Mouse (Mus musculus) T-cell, adult 2 months (primary cell): ENCODE results near the gene Rec114.
A peak's percentile ranks its signal among the peaks of the same experiment; 100 is the strongest.

ENCODE experiments used
- DNase-seq: peaks from one replicate; pipeline ENCODE4 v3.0.0; 2022; ENCODE audit warnings: low spot score

Gene Rec114

DNA sequence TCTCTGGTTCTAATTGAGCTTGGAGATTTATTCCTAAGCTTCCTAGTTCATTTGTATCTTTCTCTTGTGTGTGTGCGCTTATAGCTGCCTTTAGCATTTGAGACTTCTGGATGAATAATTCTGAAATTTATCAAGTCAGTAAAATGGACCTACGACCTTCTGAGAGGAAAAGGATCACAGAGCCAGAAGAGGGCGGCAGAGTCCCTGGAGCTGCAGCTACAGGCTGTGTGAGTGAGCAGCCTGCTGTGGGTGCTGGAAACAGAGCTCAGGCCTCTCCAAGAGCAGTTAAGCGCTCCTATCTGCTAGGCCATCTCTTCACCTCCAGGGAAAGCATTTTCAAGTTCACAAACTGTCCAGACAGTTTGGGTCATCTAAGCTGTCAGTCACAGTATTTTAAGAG, 81.8 kb downstream of the Rec114 start:
- DNase-seq = no peak

DNA sequence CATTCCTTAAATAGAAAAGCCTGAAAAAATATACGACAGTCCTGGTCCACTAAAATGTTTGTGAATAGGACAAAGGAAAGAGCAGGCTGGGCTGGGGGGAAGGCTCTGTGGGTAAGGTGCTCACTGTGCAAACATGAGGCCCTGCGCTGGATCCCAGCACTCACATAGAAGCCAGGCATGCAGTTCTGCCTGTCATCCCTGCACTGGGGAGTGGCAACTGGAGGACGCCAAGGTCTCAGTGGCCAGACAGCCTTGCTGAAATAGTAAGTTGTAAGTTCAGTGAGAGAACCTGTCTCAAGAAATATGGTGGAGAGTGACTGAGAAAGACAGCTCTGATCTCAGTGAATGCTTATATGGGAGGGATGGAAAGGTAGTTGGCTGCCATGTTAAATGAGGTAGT, 83.1 kb downstream of the Rec114 start:
- no peak for DNase-seq

DNA sequence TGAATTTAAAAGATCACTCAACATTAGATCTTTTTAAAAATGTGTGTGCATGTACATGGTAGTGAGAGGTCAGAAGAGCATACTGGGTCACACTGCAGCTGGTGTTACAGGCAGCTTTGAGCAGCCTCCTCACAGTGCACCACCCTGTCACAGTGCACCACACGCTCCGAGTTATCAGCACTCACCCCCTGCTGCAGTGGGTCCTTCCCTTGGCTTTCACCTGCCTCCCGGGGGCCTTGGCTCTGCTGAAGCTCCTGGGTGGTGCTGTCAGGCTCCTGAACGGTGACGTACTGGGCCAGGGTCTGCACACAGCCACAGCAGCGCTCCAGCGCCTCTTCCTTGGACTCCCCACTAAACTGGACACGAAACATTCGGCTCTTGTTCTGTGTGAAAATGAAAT, 83.8 kb downstream of the Rec114 start:
- no peak for DNase-seq

DNA sequence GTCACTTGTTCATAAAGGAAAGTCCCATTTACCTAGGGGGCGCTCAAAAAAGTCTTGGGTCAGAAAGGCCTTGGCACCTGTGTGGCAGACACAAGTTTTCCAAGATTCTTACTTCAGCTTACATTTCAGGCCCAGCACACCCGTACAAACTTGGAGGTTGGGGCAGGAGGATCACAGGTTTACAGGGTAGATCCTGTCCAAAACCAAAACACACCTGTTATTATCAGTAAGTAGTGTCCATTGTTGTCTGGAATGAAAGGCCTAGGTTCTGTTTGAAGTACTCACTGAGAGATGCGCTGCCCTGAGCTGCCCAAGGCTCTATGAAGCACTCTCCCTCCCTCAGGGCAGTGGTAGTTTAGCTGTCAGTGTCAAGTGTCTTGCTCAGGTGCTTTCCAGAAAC, 84.4 kb downstream of the Rec114 start:
- no peak for DNase-seq

DNA sequence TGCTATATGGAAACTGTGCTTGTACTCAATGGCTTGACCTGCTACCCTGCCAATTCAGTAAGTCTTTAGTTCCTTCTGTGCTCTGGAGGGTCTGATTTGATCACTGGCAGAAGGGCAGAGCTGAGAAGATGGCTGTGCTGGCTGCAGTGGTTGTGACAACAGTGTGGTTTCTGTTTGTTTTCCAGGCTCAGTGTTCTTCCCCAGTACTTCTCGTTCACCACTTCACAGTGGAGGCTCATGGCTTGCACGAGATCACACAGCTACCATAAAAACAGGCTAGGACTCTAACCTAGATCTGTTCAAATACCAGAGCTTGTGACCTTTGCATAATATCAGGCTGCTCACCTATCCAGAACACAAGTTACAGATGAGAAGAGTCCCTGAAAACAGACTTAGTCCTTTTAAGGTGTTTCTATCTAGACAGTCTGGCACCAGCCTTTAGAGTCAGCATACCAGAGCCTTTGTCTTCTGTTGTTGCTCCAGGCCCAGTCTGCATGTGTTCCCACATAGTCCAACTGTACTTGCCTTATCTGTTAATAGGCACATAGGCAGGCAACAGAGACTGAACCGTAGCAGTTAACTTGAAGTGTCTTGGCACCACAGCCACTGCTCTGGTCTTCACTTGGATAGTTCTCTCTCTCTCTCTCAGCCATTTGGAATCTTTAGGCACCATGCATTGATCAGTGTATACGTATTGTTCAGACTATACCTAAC, 85.0 kb downstream of the Rec114 start:
- no peak for DNase-seq

DNA sequence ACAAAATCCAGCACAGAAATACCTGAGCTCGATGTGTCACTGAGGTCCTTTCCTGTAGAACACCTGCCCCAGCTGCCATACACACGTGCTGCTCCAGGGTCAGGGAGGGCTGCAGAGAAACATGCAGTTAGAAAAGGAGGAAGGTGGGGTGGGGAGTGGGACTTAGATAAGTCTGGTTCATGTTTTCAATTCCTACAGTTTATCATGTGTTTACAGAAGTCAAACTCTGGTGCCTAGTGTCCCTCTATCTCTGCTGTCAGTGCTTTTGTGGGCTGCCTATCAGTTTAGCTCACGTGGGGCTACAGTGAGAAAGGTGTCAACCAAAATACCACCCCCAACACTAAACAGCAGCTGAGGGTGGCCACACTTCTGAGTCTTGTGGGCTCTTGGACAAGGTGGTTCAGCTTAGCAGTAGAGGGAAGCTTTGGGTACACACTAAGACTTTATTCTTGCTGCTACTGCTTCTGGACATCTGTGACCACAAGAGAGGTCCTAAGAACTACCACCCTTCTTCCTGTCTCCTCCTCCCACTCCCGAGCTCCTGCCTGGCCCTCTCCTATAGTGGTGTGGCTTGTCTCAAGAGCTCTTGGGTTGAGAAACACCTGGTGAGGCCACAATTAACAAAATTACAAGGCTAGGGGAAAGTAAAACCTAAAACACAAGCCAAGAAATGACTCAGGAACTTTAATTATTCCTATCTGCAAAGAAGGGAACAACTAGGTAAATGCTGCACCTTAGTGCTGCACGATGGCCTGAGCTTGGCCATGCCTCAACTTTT, 85.8 kb downstream of the Rec114 start:
- DNase-seq = no peak

DNA sequence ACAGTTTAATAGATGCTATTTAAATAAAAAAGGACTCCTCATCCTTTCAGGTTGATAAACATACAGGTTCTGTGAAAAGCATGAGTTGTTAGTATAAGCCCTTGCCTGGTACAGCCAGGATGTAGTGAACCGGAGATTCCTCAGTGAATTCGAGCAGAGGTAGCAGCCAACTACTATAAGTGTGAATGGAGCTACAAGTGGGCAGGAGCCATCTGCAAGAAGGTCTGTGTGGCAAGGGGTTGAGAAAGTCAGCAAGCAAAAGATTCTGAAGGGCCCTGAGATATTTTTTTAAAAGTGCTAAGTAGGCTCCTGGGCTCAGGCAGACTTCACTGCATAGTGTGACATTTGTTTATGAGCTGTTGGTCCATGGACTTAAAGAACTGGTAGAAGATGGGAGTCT, 86.9 kb downstream of the Rec114 start:
- no peak for DNase-seq

DNA sequence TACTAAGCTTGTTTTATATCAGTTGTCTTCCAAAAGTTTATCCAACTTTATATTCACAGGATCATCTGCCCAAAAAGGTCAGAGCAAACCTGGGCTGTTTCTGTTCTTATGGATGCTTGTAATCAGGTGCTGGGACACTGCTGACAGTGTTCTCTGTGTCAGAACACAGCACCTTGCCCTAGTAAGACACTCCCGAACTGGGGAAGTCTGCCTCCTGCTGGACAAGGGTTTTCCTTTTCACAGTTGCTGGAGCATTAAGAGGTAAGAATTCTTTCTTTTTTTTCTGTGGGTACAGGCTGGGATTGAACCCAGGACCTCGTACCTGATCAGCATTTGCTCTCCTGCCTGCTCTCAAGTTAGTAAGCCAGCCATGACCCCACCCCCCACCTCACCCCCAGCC, 87.4 kb downstream of the Rec114 start:
- DNase-seq = no peak

DNA sequence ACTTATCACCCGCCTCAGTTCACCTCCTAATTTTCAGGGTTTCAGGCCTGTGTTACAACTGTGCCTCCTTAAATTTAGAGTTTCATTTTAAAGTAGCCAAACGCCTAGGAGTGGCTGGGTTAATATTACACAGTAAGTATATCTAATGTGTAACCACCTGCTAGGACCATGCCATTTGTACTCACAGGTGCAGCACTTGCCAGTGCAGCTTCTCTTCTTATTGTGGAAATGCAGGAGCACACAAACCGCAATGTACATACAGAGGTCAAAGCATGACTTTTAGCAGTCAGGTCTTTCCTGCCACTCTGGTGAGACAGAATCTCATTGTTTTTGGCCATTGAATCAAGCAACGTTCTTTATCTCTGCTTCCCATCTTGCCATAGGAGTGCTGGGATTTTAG, 89.3 kb downstream of the Rec114 start:
- no peak for DNase-seq

DNA sequence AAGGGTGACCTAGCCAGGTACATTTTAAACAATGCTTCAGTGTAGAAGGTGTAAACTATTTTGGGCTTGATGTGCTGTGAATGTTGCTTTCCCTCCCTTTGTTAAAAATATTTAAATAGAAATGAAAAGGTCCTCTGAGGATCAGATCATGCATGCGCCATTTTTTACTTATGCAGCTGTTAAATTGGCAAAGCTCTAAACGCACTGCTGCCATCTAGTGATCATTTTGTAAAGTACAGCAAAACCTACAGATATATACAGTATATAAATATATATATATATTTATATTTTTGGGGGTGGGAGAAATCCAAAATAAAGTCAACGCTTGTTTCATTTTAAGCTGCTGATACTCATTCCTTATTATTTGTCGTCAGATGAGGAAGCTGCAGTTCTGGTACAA, 91.8 kb downstream of the Rec114 start:
- peak; percentile 44 for DNase-seq

DNA sequence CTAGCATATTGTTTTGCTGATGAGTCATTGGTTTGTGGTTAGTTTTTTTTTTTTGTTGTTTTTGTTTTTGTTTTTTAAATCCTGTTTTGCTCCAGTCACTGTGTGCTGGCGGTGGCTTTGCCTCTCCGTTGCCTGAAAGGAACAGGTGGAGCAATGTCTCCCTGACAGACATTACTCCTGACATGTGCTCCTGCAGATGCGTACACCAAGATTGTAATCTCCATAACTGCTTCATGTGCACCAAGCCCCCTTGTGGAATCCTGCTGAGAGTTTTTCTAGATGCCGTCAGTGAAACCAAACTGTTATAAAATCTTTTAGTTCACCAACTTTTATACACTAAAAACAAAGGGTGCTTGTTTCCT, 94.5 kb downstream of the Rec114 start:
- DNase-seq = no peak

DNA sequence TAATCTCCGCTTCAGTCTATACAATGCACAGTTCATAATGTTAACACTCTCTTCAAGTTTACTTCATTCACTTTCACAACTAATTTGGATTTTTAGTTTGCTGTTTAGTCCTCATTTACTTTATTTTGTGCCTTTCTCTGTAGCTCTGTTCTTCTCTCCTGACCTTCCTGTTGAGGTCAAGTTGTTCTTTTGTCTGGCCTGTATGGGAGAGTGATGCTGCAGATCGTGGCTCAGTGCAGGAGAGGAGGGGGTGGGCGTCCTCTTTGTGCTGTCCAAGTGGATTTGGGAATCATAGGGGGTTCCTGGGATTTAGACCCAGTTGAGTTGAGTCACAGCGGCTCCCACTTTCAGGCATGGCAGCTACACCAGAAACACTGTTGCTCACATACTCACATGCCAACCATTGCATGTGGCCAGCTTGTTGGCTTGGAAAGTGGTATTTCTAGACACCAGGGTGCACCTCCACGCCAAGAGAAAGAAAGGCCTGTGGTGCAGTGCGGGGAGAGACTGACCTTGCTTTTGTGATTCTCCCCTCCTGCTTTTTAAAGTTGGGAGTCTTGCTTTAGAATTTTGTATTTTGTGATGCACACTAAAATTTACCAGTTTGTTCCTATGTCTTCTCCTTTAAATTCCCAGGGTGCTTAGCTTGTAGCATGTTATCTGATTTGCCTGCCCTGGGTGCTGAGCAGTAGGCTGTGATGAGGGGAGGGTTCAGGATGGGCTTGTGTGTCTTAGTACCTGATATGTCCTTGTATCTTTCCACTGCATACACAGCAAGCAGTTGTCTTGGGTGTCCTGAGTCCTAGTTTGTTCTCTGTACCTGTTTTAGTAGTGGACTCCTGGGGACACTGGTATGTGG, 95.1 kb downstream of the Rec114 start:
- DNase-seq = no peak

DNA sequence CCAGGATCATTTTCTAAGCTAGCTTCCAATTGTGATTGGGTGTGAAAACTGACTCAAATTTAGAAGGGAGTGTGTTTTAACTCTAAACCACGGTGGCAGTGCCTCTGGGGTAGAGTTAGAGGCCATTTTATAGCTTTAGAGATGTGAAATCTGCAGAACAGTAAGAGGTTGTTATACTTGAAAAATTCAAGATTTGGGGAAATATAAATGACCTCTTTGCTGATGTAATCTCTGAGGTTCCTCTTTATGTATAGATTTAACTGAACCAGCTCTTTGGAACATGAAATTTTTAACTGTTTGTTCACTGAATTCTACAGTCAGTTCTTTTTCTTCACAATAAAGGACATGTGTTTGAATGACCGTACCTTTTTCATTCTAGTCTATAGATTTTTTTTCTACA, 113.3 kb downstream of the Rec114 start:
- DNase-seq = no peak

DNA sequence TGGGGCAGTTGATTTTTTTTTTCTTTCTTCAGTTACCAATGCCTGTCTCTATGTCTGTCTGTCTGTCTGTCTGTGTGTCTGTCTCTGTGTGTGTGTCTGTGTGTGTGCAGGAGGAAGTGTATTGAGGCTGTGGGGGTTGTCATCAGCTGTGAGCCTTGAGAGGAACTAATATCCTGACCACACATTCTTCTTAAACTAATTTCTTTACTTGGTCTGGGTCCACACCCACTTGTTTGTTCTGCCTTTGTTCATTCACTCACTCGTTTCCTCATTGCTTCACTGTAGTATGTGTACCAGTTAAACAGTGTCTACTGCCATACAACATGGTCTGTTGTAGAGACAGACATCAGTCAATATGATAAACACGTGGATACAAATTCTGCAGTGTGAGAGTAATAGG, 116.6 kb downstream of the Rec114 start:
- no peak for DNase-seq

DNA sequence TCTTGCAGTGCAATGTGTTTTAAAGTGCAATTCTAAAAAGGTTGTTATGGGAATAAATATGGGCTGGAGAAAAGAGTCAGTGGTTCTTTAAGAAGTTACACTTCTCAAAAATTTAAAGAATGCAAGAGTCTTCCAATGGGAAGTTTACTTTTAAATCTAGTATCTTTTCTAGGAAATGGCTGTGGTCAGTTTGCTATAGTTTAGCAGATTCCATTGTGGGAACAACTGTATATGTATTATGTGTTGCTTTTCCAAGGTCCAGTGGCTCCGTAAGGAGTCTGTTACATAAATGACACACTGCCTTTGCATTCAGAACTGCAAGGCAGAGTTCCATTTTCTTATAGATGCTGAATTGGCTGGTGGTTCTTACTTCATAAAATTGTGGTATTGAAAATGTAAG, 120.8 kb downstream of the Rec114 start:
- no peak for DNase-seq

DNA sequence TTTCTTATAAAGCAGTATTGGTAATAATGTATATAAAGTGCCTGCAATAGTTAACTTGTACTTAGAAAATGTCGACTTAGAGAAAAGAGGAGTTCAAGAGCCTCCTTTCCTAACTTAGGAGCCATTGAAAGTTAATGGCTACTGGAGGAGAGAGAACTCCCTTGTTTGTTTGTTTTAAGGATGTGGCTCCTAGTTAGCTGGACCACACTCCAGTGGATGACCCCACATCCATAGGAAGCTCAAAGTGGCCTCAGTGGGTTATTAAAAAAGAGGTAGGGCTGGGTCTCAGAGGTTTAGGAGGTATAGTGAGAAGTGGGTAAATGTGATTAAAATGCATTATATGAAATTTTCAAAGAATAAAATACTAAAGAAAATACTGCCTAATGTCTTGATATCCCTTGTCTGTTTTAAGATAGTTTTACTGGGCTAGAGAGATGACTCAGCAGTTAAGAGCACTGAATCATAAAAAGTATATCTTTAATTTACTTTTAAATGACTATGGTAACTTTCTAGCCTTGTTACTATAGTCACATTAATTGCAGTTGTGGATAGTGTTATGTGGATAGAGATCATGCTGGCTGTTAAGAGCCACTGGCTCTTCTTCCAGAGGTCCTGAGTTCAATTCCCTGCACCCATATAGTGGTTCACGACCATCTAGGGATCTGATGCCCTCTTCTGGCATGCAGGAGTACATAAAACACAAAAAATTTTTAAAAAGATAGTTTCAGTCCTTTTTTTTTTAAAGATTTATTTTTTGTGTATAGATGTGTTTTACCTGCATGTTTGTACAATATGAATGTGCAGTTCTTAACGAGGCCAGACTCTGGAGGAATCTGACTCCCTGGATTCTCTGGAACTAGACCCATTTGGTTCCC, 128.5 kb downstream of the Rec114 start:
- DNase-seq = no peak

DNA sequence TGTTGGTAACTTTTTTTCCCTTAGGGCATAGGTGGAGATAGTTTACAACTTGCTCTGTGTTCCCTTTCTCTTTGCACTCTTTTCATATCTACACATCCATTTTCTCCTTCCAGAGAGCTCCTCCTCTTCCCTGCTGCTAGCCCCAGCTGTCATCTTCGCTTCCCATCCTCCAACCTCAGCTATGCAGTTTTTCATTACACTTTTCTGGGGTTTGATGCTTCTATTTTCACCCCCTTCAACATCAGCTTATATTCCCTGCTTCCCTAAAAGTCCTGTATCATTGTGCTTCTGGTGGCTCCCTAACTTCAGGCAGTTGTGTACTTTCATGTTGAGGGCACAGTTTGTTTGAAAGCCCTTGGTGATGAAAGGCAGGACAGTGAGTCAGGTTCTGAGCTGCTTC, 130.0 kb downstream of the Rec114 start:
- no peak for DNase-seq
